Mouse (Mus musculus) hindbrain, embryonic 15.5 days (tissue): ENCODE results near the gene Alox5ap. TPM values are rescaled to one million over a fixed set of nuclear protein-coding genes. Genes with fewer than 3 reads are reported as not detected.

ENCODE experiments used
- ATAC-seq: fragments of 200-750 bp; cut with Nextera tagmentation; 2 replicates; pipeline ENCODE4 v1.8.0; 2017; ENCODE audit warnings: low read depth, moderate number of reproducible peaks, moderate TSS enrichment; ENCODE audit not compliant: low FRiP score
- H3K27ac ChIP-seq: fragments of 300-500 bp; sonication (generic); replicated peaks from 2 replicates; pipeline ENCODE4 v1.5.1; 2015; ENCODE audit warnings: mild to moderate bottlenecking, inconsistent platforms
- H3K27me3 ChIP-seq: fragments of 300-500 bp; sonication (generic); 2 replicates; pipeline ENCODE4 v1.6.1; 2015; ENCODE audit warnings: control low read depth, inconsistent platforms
- H3K36me3 ChIP-seq: fragments of 300-500 bp; sonication (generic); 2 replicates; pipeline ENCODE4 v1.6.1; 2015; ENCODE audit warnings: control low read depth, inconsistent platforms
- H3K4me1 ChIP-seq: fragments of 300-500 bp; sonication (generic); replicated peaks from 2 replicates; pipeline ENCODE4 v1.6.1; 2015; ENCODE audit warnings: control low read depth, inconsistent platforms
- H3K4me2 ChIP-seq: fragments of 300-500 bp; sonication (generic); 2 replicates; pipeline ENCODE4 v1.6.1; 2015; ENCODE audit warnings: moderate library complexity, mild to moderate bottlenecking, inconsistent platforms
- H3K4me3 ChIP-seq: fragments of 300-500 bp; sonication (generic); 2 replicates; pipeline ENCODE4 v1.5.1; 2015; ENCODE audit warnings: mild to moderate bottlenecking, inconsistent platforms
- H3K9ac ChIP-seq: fragments of 300-500 bp; sonication (generic); 2 replicates; pipeline ENCODE4 v1.6.1; 2015; ENCODE audit warnings: inconsistent platforms
- H3K9me3 ChIP-seq: fragments of 300-500 bp; sonication (generic); 2 replicates; pipeline ENCODE4 v1.6.1; 2016; ENCODE audit warnings: control low read depth, inconsistent platforms
- WGBS: fragments of 180-500 bp; shearing (Covaris S2); methylation state at CpG from one replicate; pipeline ENCODE4 v1.1.7; 2015; 5-methylcytosine and 5-hydroxymethylcytosine counted together
- polyA plus RNA-seq: library from polyadenylated mRNA; unstranded; fragments of >200 nt; fragmentation: Nextera tagmentation; extraction: Ambion mirVana; gene quantifications from 2 replicates; pipeline ENCODE4 v1.2.1, GENCODE M21; 2015

The Alox5ap gene
- 12.2 and 12.5 TPM in 2 replicates for polyA plus RNA-seq

- ATAC-seq, result no peak
- no peak within 1 kb of the TSS for H3K4me2 ChIP-seq
- no peaks in the 10 kb centered on the region for H3K9me3 ChIP-seq
- 55% methylated on average over 4 of the region's 4 CpGs for WGBS
- no peaks in the 10 kb centered on the region for H3K36me3 ChIP-seq
- peaks cover 2% of the 10 kb centered on the region for H3K4me1 ChIP-seq
- H3K9ac ChIP-seq, result no peak within 1 kb of the TSS
- H3K4me3 ChIP-seq, result no peak within 1 kb of the TSS
- H3K27ac ChIP-seq, result no peak within 1 kb of the TSS
- no peaks in the 10 kb centered on the region for H3K27me3 ChIP-seq
Observed at GRCm38 (mm10) chr5:149264405-149264804, at the start of gene Alox5ap. Gene Alox5ap, plus strand, starts transcription at chr5:149264767.

GRCm38 (mm10) chr5:149215540-149215939 is 49.0 kb upstream of the Alox5ap start:
- Histone ChIP-seq H3K4me1 (no peaks in the 10 kb centered on the region), H3K9me3 (no peaks in the 10 kb centered on the region), H3K36me3 (peaks cover 42% of the 10 kb centered on the region), H3K9ac (no peak overlapping the region), H3K4me2 (no peak overlapping the region), H3K27ac (no peak overlapping the region), H3K4me3 (no peak overlapping the region), H3K27me3 (no peaks in the 10 kb centered on the region)
- ATAC-seq, result no peak
- over 99% methylated on average over 7 of the region's 7 CpGs for WGBS

GRCm38 (mm10) chr5:149217524-149218357 is 46.8 kb upstream of the Alox5ap start:
- Histone ChIP-seq H3K36me3 (peaks cover 33% of the 10 kb centered on the region), H3K9me3 (no peaks in the 10 kb centered on the region), H3K4me3 (no peak overlapping the region), H3K27ac (no peak overlapping the region), H3K9ac (no peak overlapping the region), H3K4me2 (no peak overlapping the region), H3K4me1 (no peaks in the 10 kb centered on the region), H3K27me3 (no peaks in the 10 kb centered on the region)
- no peak for ATAC-seq
- 86% methylated on average over 6 of the region's 6 CpGs for WGBS

GRCm38 (mm10) chr5:149219493-149219892 is 45.1 kb upstream of the Alox5ap start:
- no peak for ATAC-seq
- H3K9ac ChIP-seq, result no peak overlapping the region
- 84% methylated on average over 3 of the region's 3 CpGs for WGBS

GRCm38 (mm10) chr5:149221355-149221754 is 43.2 kb upstream of the Alox5ap start:
- H3K27ac ChIP-seq, result no peak overlapping the region
- WGBS, result 95% methylated on average over 4 of the region's 4 CpGs
- no peak for ATAC-seq
- H3K4me1 ChIP-seq, result peaks cover 8% of the 10 kb centered on the region
- 0 out of 2 replicates have a peak, but pooled peaks cover 5% of the 10 kb centered on the region for H3K36me3 ChIP-seq
- no peak overlapping the region for H3K9ac ChIP-seq
- no peaks in the 10 kb centered on the region for H3K9me3 ChIP-seq
- H3K27me3 ChIP-seq, result no peaks in the 10 kb centered on the region
- H3K4me2 ChIP-seq, result no peak overlapping the region
- no peak overlapping the region for H3K4me3 ChIP-seq

More at GRCm38 (mm10) chr5:149219493-149219892, 45.1 kb upstream of the Alox5ap start:
- Histone ChIP-seq H3K4me3 (no peak overlapping the region), H3K4me1 (peaks cover 8% of the 10 kb centered on the region), H3K36me3 (peaks cover 18% of the 10 kb centered on the region), H3K27ac (no peak overlapping the region), H3K4me2 (no peak overlapping the region), H3K9me3 (no peaks in the 10 kb centered on the region), H3K27me3 (no peaks in the 10 kb centered on the region)

GRCm38 (mm10) chr5:149224666-149225065 is 39.9 kb upstream of the Alox5ap start:
- H3K4me1 ChIP-seq, result peaks cover 8% of the 10 kb centered on the region
- no peaks in the 10 kb centered on the region for H3K9me3 ChIP-seq
- 0 out of 2 replicates have a peak overlapping the region, but pooled peaks have one; percentile 3 for H3K4me2 ChIP-seq
- no peaks in the 10 kb centered on the region for H3K27me3 ChIP-seq
- no peak for ATAC-seq
- H3K36me3 ChIP-seq, result no peaks in the 10 kb centered on the region
- no peak overlapping the region for H3K4me3 ChIP-seq
- no peak overlapping the region for H3K9ac ChIP-seq
- 19% methylated on average over 7 of the region's 7 CpGs for WGBS
- no peak overlapping the region for H3K27ac ChIP-seq

GRCm38 (mm10) chr5:149228700-149229618 is 35.6 kb upstream of the Alox5ap start:
- H3K9me3 ChIP-seq, result no peaks in the 10 kb centered on the region
- WGBS, result 3% methylated on average over 55 of the region's 55 CpGs
- H3K4me3 ChIP-seq, result peak overlapping the region; percentile 50
- H3K27me3 ChIP-seq, result no peaks in the 10 kb centered on the region
- peak overlapping the region; percentile 81 for H3K27ac ChIP-seq
- H3K36me3 ChIP-seq, result no peaks in the 10 kb centered on the region
- peak overlapping the region; percentile 47 for H3K9ac ChIP-seq
- ATAC-seq, result peak; percentile 98
- H3K4me2 ChIP-seq, result peak overlapping the region; percentile 53
- peaks cover 6% of the 10 kb centered on the region for H3K4me1 ChIP-seq

GRCm38 (mm10) chr5:149229619-149230339 is 34.8 kb upstream of the Alox5ap start:
- Histone ChIP-seq H3K9ac (peak overlapping the region; percentile 47), H3K36me3 (no peaks in the 10 kb centered on the region), H3K27ac (peak overlapping the region; percentile 81), H3K9me3 (no peaks in the 10 kb centered on the region), H3K4me2 (peak overlapping the region; percentile 53), H3K4me3 (peak overlapping the region; percentile 50), H3K4me1 (no peaks in the 10 kb centered on the region), H3K27me3 (no peaks in the 10 kb centered on the region)
- 75% methylated on average over 18 of the region's 18 CpGs for WGBS
- ATAC-seq, result 0 out of 2 replicates have a peak, but pooled peaks have one; percentile 9

GRCm38 (mm10) chr5:149235002-149235401 is 29.6 kb upstream of the Alox5ap start:
- Histone ChIP-seq H3K4me1 (no peaks in the 10 kb centered on the region), H3K9ac (no peak overlapping the region), H3K4me3 (no peak overlapping the region), H3K9me3 (no peaks in the 10 kb centered on the region), H3K27ac (no peak overlapping the region), H3K36me3 (no peaks in the 10 kb centered on the region), H3K27me3 (no peaks in the 10 kb centered on the region), H3K4me2 (no peak overlapping the region)
- 88% methylated on average over 7 of the region's 7 CpGs for WGBS
- no peak for ATAC-seq

- H3K9me3 ChIP-seq, result no peaks in the 10 kb centered on the region
- H3K36me3 ChIP-seq, result no peaks in the 10 kb centered on the region
- H3K4me2 ChIP-seq, result no peak overlapping the region
- 74% methylated on average over 24 of the region's 24 CpGs for WGBS
- H3K4me3 ChIP-seq, result no peak overlapping the region
- no peaks in the 10 kb centered on the region for H3K4me1 ChIP-seq
- H3K9ac ChIP-seq, result no peak overlapping the region
- no peak for ATAC-seq
- H3K27ac ChIP-seq, result no peak overlapping the region
- no peaks in the 10 kb centered on the region for H3K27me3 ChIP-seq
Observed at GRCm38 (mm10) chr5:149237221-149237950, 27.2 kb upstream of the Alox5ap start.

GRCm38 (mm10) chr5:149242467-149242866 is 22.1 kb upstream of the Alox5ap start:
- H3K4me2 ChIP-seq, result no peak overlapping the region
- no peaks in the 10 kb centered on the region for H3K27me3 ChIP-seq
- ATAC-seq, result no peak
- H3K36me3 ChIP-seq, result no peaks in the 10 kb centered on the region
- WGBS, result 87% methylated on average over 5 of the region's 5 CpGs
- no peak overlapping the region for H3K9ac ChIP-seq
- H3K4me1 ChIP-seq, result peaks cover 10% of the 10 kb centered on the region
- H3K4me3 ChIP-seq, result no peak overlapping the region
- H3K9me3 ChIP-seq, result no peaks in the 10 kb centered on the region
- H3K27ac ChIP-seq, result no peak overlapping the region
